Mouse (Mus musculus): ENCODE results near the gene Ubn2.

DNA sequence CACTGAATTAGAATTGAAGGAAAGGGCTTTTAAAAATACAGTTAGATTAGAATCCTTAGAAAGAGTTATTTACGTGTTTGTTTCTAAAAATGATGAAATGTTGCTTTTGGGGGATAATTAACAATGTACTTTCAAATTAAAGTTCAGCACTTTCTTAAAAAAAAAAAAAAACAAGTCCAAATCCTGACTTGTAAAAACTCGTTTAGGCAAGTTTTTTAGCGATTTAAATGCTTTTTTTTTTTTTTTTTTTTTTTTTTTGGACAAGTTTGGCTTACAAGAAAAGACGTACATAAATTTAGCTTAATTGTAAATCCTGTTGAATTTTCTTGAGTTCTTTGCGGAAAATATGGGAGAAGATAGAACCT, 118.9 kb downstream of the Ubn2 start:
- TF ChIP-seq GATA1 (IDR thresholded peaks at IDR 0.05; ENCODE audit: low read length) (no peak), TAL1 (IDR thresholded peaks at IDR 0.05; ENCODE audit: low read length) (no peak)

All from erythroblast, embryonic 14.5 days (primary cell).